Mouse (Mus musculus) NIH3T3 (cell line): ENCODE results near the gene Hpse.
A peak's percentile ranks its signal among the peaks of the same experiment; 100 is the strongest.

Source experiments
- DNase-seq: peaks from one replicate; pipeline ENCODE4 v3.0.0-alpha.2; 2012; ENCODE audit warnings: low read depth

The Hpse gene

DNA sequence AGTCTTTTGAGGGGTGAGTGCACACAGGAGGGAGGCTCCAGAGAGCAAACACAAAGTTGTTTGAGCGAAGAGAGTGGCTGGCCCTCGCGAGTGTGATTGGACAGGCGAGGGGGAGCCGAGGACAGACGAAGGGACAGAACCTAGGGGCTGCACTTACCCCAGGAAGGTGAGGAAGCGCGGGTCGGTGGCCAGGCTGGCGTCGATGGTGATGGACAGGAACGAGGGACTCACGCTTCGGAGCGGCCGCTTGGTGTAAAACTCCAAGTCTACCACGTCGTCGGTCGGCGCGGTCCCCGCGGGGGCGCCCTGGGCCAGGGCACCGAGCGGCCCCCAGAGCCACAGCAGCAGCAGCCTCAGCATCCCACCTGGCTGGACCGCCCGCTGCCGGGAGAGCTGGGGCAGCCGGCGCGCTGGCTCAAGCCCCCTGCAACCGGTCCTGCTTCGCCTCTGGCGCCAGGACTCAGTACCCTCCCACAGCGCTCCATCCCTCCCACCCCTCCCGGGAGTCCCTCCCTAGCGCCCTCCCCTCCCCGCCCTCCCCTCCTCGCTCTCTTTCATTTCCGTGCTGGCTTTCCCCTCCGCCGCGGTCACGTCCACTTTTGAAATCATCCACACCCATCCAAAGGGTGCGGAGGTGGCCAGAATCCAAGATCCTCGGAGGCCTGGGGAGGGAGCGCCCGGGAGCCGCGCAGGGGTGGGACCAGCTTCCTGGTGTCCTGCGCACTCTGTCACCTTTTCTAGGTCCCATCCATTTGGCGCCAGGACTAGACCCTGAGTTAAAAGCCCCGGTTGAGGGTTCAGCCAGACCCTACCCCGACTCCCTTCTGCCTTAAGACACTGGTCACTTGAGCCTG is at the start of gene Hpse:
Hpse (minus strand) TSS at position 482 of the 854 bp plus-strand sequence.
- DNase-seq = peak; percentile 27

- DNase-seq = no peak
Measured at GRCm38 (mm10) chr5:100766026-100766425, 46.5 kb upstream of the Hpse start.

DNA sequence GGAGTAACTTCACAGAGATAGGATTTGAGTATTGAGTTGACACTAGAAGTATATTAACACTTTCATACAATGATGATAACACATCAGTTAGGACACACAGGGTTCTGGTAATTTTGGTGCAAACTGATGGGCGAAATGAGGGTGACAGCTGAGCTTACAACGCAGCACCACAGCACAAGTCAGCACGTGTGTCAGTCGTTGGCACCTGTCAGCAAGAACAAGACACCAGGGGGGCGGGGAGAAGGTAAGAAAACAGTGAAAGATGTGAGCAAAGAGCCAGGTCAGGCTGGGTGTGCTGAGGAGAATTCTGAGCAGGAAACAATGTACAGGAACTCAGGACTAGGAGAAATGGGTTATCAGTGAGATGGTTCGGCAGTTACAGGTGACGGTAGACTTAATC is 42.2 kb upstream of the Hpse start:
- no peak for DNase-seq

DNA sequence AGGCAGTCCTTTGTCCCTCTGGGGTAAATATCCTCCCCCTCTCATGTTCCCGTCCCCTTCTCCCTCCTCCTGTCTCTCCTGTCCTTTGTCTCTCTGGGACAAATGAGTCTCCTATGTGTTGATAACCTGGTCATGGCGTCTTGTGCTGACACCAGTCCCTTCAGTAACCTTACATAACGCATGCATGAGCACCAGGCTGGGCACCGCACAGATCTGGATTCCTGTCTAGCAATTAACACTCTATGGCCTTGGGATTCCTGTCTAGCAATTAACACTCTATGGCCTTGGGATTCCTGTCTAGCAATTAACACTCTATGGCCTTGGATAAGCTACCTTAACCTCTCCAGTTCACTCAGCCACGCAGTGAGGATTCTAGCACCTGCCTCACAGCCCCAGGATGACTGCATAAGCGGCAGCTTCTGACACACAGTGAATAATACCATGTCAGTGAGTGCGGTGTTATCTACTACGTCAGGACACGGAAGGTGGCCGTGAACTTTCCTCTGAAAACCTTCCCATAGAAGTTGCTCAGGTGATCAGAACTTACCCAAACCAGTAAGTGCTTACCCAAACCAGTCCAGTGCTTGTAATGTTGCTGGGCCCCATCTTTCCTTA is 40.6 kb upstream of the Hpse start:
- DNase-seq = no peak

- no peak for DNase-seq
Measured at GRCm38 (mm10) chr5:100758121-100758520, 38.6 kb upstream of the Hpse start.

DNA sequence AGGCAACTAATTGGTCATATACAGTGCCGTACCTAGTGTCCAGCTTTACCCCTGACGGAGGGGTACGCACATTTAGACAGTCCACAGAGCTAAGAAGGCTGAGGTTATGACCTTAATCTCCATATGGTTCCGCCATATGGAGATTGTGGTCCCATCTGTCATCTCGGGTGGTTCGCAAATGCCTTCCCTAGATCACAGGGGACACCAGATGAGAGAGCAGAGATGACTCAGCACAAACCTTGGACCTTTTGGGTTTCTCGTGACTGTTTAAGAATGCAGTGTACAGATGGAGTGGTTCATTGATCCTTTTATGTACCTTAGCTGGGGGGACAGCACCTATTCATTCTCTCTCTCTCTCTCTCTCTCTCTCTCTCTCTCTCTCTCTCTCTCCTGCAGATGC is 33.9 kb upstream of the Hpse start:
- peak; percentile 8 for DNase-seq

- DNase-seq = no peak
Measured at GRCm38 (mm10) chr5:100751655-100752054, 32.1 kb upstream of the Hpse start.

DNA sequence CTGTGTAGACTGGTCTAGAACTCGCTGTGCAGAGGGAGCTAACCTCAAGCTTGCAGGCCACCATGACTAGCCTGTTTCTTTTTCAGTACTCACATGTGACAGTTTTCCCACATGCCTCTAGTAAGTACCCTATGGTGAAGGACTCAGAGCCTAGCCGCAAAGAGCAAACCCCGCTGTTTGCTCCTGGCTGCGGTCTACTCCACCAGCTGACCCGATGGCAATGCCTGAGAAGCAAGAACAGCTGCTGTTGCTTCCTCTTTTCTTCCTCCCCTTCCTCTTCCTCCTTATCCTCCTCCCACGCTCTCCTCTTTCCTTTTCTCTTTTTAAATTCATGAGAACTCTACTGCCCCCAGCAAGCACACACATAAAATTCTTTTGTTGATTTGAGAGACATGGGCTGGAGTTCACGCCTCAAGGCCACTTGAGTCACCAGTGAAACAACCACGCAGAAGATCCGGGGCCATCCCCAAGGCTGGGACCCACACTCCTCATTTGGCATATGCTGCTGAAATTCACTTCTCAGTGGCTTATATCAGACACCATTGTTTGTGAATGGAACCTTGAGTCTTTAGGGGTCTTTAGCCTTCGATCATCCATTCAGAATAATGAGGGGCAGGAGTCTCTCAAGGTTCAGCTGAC is 31.2 kb upstream of the Hpse start:
- DNase-seq = no peak

- DNase-seq = no peak
Measured at GRCm38 (mm10) chr5:100738802-100739201, 19.3 kb upstream of the Hpse start.

DNA sequence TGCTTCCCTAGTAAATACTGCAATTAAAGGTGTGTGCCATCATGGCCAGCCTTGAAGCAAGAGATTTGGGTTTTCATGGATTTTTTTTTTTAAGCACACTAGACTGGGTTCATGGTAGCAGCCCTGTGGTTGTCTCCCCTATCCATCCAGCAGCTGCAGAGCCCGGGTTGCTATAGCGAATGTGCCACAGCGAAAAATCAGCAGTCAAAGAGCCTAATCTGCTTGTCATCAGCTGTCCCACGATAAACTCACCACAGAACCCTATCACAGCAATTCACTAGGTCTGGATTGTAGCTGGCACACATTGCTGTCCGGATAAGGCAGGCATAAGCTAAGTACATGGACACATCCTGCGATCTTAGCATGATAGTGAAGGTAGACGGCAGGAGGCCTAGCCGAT is 17.4 kb upstream of the Hpse start:
- no peak for DNase-seq

- no peak for DNase-seq
Measured at GRCm38 (mm10) chr5:100734535-100734934, 15.0 kb upstream of the Hpse start.

DNA sequence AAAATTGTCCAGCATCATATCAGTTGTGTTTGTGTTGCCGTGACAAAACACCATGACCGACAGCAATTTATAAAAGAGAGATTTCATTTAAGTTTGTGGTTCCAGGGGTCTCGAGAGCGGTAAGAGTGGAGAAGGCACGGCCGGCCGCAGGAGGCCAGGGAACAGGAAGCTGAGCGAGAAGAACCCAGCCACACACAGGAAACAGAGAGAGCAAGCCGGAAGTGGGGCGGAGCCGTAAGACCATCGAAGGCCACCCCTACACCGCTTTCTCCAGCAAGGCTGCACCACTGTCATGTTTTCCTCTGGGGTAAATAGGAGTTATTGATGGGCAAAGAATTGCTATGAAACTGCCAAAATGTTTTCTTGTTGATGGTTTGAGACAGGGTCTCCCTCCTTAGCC is 9.2 kb upstream of the Hpse start:
- no peak for DNase-seq

GRCm38 (mm10) chr5:100726001-100726400 is 6.5 kb upstream of the Hpse start:
- DNase-seq = no peak

- DNase-seq = no peak
Measured at GRCm38 (mm10) chr5:100716762-100717161, 2.8 kb downstream of the Hpse start.

DNA sequence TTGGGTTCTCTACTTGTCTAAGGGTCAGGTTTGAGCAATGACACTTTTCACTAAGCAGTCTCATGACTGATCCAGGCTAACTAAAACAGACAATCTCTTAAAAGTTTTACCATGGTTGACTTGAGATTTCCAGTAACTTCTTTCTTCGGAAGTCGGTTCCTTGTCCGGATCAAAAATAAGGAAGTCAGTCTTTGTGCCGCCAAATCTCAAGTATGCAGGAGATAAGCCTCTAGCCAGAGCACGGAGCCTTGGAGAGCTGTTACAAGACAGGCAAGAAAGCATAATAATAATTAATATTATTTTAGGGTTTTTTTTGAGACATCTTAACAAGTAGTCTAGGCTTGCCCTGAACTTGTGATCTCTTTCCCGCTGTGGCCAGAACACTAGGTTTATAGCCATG is 8.3 kb downstream of the Hpse start:
- no peak for DNase-seq

DNA sequence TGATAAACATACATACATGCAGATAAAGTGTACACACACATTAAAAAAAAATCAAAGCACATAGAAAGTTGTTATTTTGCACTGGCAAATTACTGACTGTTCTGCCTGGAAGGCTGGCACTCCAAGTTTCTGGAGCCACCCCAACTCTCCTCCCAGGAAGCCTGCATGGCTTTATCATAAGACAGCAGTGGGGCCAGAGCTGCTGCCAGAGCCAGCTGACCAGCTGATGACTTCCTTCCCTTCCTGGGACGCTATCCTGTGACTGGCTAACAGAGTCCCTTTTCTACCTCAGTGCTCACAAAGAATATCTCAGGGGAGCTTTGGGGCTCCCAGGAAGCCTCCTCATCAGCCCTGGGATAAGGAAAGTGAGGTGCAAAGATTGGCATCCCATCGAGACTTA is 9.5 kb downstream of the Hpse start:
- peak; percentile 38 for DNase-seq

GRCm38 (mm10) chr5:100709035-100709434 is 10.5 kb downstream of the Hpse start:
- DNase-seq = no peak

DNA sequence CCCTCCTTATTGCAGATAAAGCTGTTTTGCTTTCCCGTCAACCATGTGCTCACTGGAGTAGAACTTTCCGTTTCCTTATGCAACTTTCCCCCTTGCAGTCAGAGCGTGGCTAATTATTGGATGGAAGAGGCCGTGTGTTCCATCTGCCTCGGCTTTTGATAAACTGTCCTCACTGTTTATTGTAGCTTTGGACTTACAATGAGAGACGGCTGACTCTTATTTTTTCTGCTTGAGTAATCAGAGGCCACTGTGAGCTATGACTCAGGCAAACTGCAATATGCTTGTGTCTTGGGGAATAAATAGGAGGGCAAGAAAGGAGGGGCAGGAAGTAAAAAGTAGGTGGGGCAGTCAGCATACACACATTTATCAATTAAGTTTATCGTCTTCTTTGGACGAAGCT is 12.8 kb downstream of the Hpse start:
- peak; percentile 23 for DNase-seq

GRCm38 (mm10) chr5:100704272-100704671 is 15.2 kb downstream of the Hpse start:
- DNase-seq = peak; percentile 19

- DNase-seq = no peak
Measured at GRCm38 (mm10) chr5:100702325-100702724, 17.2 kb downstream of the Hpse start.

DNA sequence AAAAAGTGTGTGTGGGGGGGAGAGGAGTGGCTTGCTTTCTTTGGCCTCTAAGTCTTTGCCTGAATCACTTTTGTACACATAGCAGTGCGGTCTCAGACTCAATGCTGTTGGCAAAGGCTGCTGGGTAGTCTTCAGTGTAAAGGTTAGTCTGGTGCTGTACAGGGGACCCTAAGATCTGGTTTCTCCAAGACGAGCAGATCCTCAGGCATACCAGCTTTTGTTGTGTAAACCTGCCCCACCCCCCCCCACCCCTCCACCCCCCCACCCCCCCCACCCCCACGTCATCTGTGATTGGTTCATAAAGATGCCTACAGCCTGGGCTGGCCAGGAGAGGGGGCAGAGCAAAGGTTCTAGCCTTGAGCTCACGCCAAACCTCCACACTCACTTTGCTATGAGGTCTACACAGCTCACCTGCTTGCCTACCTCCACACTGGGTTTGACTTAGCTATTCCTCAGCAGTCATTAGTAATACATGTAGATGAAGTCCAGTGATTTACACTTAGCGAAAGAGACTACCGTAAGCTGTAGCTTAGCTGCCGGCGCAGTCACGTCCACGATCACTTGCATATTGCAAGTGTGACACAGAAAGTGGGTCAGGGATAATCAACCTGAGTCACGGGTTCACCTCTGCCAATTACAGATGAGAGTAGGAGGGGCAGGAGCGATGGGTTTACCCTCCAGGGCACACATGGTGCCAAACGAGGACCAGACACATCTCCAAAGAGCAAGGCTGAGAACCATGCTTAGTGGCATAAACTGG is 18.5 kb downstream of the Hpse start:
- DNase-seq = no peak

DNA sequence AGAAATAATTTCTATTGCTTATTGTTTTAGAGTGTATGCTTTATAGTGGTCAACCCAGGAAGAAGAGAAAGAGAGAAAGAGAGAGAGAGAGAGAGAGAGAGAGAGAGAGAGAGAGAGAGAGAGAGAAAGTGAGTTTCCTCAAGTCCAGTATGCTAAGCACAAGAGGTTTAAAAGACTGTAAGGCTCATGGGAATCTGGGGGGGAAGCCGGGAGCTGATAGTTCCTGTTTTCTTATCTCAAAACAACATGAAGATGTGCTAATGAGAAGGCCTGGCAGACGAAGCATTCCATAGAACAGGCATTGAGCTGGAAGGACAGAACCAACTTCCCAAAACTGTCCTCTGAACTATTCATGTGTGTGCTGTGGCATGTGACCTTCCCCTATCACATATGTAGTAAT is 21.6 kb downstream of the Hpse start:
- DNase-seq = no peak
